Mouse (Mus musculus) activated CD4-positive, CD25-positive, alpha-beta regulatory T cell, adult 4 months (primary cell): ENCODE results near the gene Tex35. TPM values are rescaled to one million over a fixed set of nuclear protein-coding genes. Genes with fewer than 3 reads are reported as not detected.

Experiments used
- ATAC-seq: one replicate; pipeline ENCODE4 v1.8.0; 2017
- polyA plus RNA-seq, 2 experiments: library from polyadenylated mRNA; unstranded; fragments of 100-300 nt; shearing (Covaris generic); gene quantifications; one replicate each; pipeline ENCODE4 v1.2.1; 2017

Gene Tex35
- polyA plus RNA-seq, 2 experiments from 2014 or later, result 0.62 TPM; not detected in 1

- ATAC-seq, result no peak
Observed at GRCm38 (mm10) chr1:157049886-157050285, 58.6 kb downstream of the Tex35 start.

Other genes with a start within 250 kb of the Tex35 start
- 10 to 100 TPM; 26.6 to 41.1 TPM for gene Ralgps2, start 169.1 kb downstream of the Tex35 start, polyA plus RNA-seq